Mouse (Mus musculus) heart, embryonic 11.5 days (tissue): ENCODE results near the gene Dync2h1. TPM values are rescaled to one million over a fixed set of nuclear protein-coding genes. Genes with fewer than 3 reads are reported as not detected.
"Not testable (repeated sequence)": the region's sequence is repeated elsewhere in the genome, so short reads cannot be mapped to it uniquely, and the experiment has no call there.

ENCODE experiments used
- ATAC-seq: fragments of 200-750 bp; cut with Nextera tagmentation; replicated peaks from 2 replicates; pipeline ENCODE4 v1.8.0; 2017; ENCODE audit warnings: moderate library complexity; ENCODE audit not compliant: insufficient number of reproducible peaks, low FRiP score, low TSS enrichment
- H3K27ac ChIP-seq: fragments of 300-500 bp; sonication (generic); 2 replicates; pipeline ENCODE4 v1.5.1; 2014; ENCODE audit warnings: mild to moderate bottlenecking, low read depth, low read length
- H3K27me3 ChIP-seq: fragments of 300-500 bp; sonication (generic); 2 replicates; pipeline ENCODE4 v1.6.1; 2014; ENCODE audit warnings: mild to moderate bottlenecking, low read length, mixed read lengths; ENCODE audit not compliant: control insufficient read depth, insufficient read depth
- H3K36me3 ChIP-seq: fragments of 300-500 bp; sonication (generic); 2 replicates; pipeline ENCODE4 v1.6.1; 2014; ENCODE audit warnings: mild to moderate bottlenecking, low read length, moderate library complexity, mixed read lengths; ENCODE audit not compliant: control insufficient read depth, insufficient read depth
- H3K4me1 ChIP-seq: fragments of 300-500 bp; sonication (generic); 2 replicates; pipeline ENCODE4 v1.6.1; 2014; ENCODE audit warnings: low read length; ENCODE audit not compliant: control insufficient read depth, insufficient read depth
- H3K4me2 ChIP-seq: fragments of 300-500 bp; sonication (generic); 2 replicates; pipeline ENCODE4 v1.6.1; 2014; ENCODE audit warnings: mild to moderate bottlenecking, moderate library complexity
- H3K4me3 ChIP-seq: fragments of 300-500 bp; sonication (generic); 2 replicates; pipeline ENCODE4 v1.5.1; 2014; ENCODE audit warnings: low read depth, low read length
- H3K9ac ChIP-seq: fragments of 300-500 bp; sonication (generic); 2 replicates; pipeline ENCODE4 v1.6.1; 2014; ENCODE audit warnings: mild to moderate bottlenecking, low read depth, low read length, moderate library complexity
- H3K9me3 ChIP-seq: fragments of 300-500 bp; sonication (generic); replicated peaks from 2 replicates; pipeline ENCODE4 v1.6.1; 2016; ENCODE audit warnings: low read length; ENCODE audit not compliant: control insufficient read depth
- WGBS: fragments of 180-500 bp; shearing (Covaris S2); extraction: QIAGEN DNeasy Blood & Tissue Kit; methylation state at CpG from one replicate; pipeline ENCODE4 v1.1.7; 2014; ENCODE audit not compliant: insufficient replicate concordance; 5-methylcytosine and 5-hydroxymethylcytosine counted together
- polyA plus RNA-seq: library from polyadenylated mRNA; unstranded; fragments of >200 nt; fragmentation: Nextera tagmentation; extraction: Ambion mirVana; gene quantifications from 2 replicates; pipeline ENCODE4 v1.2.1, GENCODE M21; 2014

The Dync2h1 gene
- 7.1 and 7.5 TPM in 2 replicates for polyA plus RNA-seq

GRCm38 (mm10) chr9:7184172-7184896 is at the start of gene Dync2h1, which contains the start of gene Dcun1d5:
Gene Dync2h1, minus strand, starts transcription at chr9:7184446.
Gene Dcun1d5, plus strand, starts transcription at chr9:7184520.
- H3K4me1 ChIP-seq = peaks cover 2% of the 10 kb centered on the region; the same call in 1 of the 2 replicates
- H3K4me3 ChIP-seq = peak within 1 kb of the TSS; percentile 95
- H3K27ac ChIP-seq = peak within 1 kb of the TSS; percentile 95
- H3K27me3 ChIP-seq = no peaks in the 10 kb centered on the region
- no peaks in the 10 kb centered on the region for H3K9me3 ChIP-seq
- under 1% methylated on average over 62 of the region's 62 CpGs for WGBS
- H3K4me2 ChIP-seq = peak within 1 kb of the TSS; percentile 82
- peak; percentile 99 for ATAC-seq
- no peaks in the 10 kb centered on the region for H3K36me3 ChIP-seq
- peak within 1 kb of the TSS; percentile 90 for H3K9ac ChIP-seq

DNA sequence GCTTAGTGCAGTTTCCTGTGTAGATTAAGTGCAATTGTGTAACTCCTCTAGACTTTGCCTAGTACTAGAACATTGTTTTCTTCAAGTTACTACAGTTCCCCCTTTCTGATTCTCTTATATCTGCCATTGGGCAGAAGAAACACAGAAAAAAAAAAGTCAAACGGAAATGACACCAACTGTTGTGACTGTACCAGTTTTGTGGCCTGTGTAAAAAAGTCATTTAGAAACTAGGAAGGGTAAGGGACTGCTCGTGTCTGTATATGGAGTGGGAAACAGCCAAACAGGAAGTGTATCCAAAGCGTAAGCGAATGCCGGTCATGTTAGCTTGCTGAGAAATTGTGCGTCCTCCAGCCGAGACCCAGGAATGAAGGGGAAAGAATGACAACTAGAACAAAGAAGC is 37.2 kb upstream of the Dync2h1 start:
- no peak for ATAC-seq
- no peaks in the 10 kb centered on the region for H3K9me3 ChIP-seq
- WGBS = 79% methylated on average over 7 of the region's 7 CpGs
- no peak overlapping the region for H3K4me2 ChIP-seq
- no peak overlapping the region for H3K27ac ChIP-seq
- no peak overlapping the region for H3K4me3 ChIP-seq
- no peak overlapping the region for H3K9ac ChIP-seq
- no peaks in the 10 kb centered on the region for H3K4me1 ChIP-seq
- no peaks in the 10 kb centered on the region for H3K27me3 ChIP-seq
- H3K36me3 ChIP-seq = no peaks in the 10 kb centered on the region

GRCm38 (mm10) chr9:7221024-7221423 is 36.8 kb upstream of the Dync2h1 start:
- no peak overlapping the region for H3K9ac ChIP-seq
- H3K27me3 ChIP-seq = no peaks in the 10 kb centered on the region
- H3K36me3 ChIP-seq = no peaks in the 10 kb centered on the region
- ATAC-seq = no peak
- H3K4me2 ChIP-seq = no peak overlapping the region
- H3K4me3 ChIP-seq = no peak overlapping the region
- no peaks in the 10 kb centered on the region for H3K4me1 ChIP-seq
- no peak overlapping the region for H3K27ac ChIP-seq
- no peaks in the 10 kb centered on the region for H3K9me3 ChIP-seq
- WGBS = 84% methylated on average over 5 of the region's 5 CpGs

DNA sequence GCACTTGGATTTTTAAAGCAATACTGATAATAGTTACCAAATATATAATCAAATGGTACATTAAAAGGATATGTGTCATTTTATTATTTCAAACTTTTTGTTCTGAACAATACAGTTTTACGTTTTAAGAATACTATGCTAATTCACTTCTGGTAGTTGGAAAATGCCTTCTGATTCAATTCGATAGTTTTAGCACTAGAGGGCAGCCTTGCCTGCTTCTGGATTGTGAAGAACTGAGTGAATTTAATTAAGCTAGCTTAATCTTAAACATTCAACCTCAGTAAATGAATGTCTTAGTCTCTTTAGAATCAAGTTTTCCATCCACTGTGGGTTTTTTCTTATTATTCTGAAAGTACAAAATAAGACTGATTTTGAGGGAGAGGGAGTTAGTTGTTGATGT is 32.0 kb upstream of the Dync2h1 start:
- 34% methylated on average over 2 of the region's 2 CpGs for WGBS
- ATAC-seq = no peak
- no peak overlapping the region for H3K9ac ChIP-seq
- H3K9me3 ChIP-seq = no peaks in the 10 kb centered on the region
- no peak overlapping the region for H3K4me2 ChIP-seq
- no peak overlapping the region for H3K27ac ChIP-seq
- H3K4me3 ChIP-seq = no peak overlapping the region
- no peaks in the 10 kb centered on the region for H3K4me1 ChIP-seq
- H3K36me3 ChIP-seq = peaks cover 4% of the 10 kb centered on the region; the same call in 1 of the 2 replicates
- no peaks in the 10 kb centered on the region for H3K27me3 ChIP-seq

DNA sequence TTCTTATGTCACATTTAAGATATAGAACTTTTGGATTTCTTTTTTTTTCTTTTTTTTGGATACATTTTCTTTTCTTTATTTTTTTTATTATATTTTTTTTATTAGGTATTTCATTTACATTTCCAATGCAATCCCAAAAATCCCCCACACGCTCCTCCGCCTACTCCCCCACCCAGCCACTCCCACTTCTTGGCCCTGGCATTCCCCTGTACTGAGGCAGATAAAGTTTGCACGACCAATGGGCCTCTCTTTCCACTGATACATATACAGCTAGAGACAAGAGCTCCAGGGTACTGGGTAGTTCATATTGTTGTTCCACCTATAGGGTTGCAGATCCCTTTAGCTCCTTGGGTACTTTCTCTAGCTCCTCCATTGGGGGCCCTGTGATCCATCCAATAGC is 6.4 kb upstream of the Dync2h1 start:
- H3K4me2 ChIP-seq, H3K27ac ChIP-seq, ATAC-seq, H3K27me3 ChIP-seq, H3K9ac ChIP-seq, H3K9me3 ChIP-seq, H3K4me1 ChIP-seq, H3K4me3 ChIP-seq, H3K36me3 ChIP-seq: not testable (repeated sequence)
- WGBS = 88% methylated on average over 3 of the region's 3 CpGs

- peak; percentile 69 for ATAC-seq
- H3K4me1 ChIP-seq = peaks cover 2% of the 10 kb centered on the region; the same call in 1 of the 2 replicates
- H3K36me3 ChIP-seq = no peaks in the 10 kb centered on the region
- H3K9me3 ChIP-seq = no peaks in the 10 kb centered on the region
- under 1% methylated on average over 24 of the region's 31 CpGs for WGBS
- peak overlapping the region; percentile 95 for H3K27ac ChIP-seq
- peak overlapping the region; percentile 82 for H3K4me2 ChIP-seq
- peak overlapping the region; percentile 95 for H3K4me3 ChIP-seq
- no peaks in the 10 kb centered on the region for H3K27me3 ChIP-seq
- peak overlapping the region; percentile 90 for H3K9ac ChIP-seq
Observed at GRCm38 (mm10) chr9:7184897-7185291, 648 bp upstream of the Dync2h1 start.

DNA sequence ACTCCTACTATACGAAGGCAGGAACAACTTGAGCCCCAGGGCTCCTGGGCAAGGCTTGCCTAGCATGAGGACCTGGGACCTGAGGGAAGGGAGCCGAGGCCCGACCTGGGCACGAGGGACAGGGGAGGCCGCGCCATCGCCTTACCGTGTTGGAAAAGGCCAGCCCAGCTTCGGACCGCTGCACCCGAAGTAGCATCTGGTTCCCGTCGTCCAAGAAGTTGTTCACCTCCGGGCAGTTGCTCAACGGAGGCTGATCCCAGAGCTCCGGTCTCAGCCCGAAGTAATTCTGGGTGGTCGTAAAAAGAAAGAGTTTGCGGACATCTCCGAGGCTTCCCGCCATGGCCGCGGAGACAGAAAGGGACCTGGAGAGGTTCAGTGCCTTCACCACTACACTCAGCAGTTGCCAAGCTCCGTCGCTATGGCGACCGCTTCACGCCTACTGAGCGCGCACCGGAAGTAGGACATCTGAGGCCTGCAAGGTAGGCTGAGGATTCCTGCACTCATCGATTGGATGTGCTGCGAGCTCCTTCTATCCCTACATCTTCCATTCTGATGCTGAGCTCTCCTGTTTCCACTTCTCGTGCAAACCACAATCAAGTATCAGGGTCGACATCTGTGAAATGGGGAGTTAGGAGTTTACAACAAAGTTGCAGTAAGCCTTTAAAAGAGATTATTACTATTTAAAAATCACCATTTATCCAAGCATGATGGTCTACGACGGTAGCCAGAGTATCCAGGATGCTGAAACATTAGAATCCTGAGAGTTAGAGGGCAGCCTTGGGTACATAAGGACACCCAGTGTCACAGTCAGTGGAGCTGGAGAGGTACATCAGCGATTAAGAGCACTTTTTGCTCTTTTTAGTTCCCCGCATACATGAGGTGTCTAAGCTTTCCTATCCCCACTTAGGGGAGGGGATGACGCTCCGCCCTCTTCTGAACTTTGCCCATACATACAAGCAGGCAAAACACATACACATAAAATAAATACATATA is 7.3 kb downstream of the Dync2h1 start:
- Histone ChIP-seq H3K4me1 (peaks cover 3% of the 10 kb centered on the region; the same call in 1 of the 2 replicates), H3K4me2 (peak overlapping the region; percentile 87), H3K27me3 (no peaks in the 10 kb centered on the region), H3K4me3 (peak overlapping the region; percentile 62), H3K9me3 (no peaks in the 10 kb centered on the region), H3K9ac (peak overlapping the region; percentile 69), H3K27ac (no peak overlapping the region), H3K36me3 (no peaks in the 10 kb centered on the region)
- 10% methylated on average over 41 of the region's 41 CpGs for WGBS
- peak; percentile 93 for ATAC-seq

DNA sequence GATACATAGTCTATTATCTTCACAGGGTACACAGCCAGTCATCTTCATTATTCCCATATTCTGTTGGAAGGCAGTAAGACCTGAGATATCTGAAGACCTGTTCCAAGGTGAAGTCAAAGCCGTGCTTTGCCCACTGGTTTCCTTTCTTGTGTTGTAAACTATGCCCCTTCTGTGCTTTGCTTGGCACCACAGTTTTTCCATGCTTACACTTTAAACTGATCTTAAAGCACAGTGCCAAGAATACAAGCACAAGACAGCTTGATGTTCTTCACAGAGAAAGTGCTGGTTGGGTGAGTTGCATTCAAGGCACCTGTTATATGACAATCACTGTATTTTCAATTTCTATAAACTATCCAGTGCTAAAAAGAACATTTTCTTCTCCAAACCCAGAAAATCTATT is 10.5 kb downstream of the Dync2h1 start:
- Histone ChIP-seq H3K27ac (no peak overlapping the region), H3K4me1 (peaks cover 3% of the 10 kb centered on the region; the same call in 1 of the 2 replicates), H3K27me3 (no peaks in the 10 kb centered on the region), H3K36me3 (no peaks in the 10 kb centered on the region), H3K4me2 (no peak overlapping the region), H3K4me3 (no peak overlapping the region), H3K9ac (no peak overlapping the region), H3K9me3 (no peaks in the 10 kb centered on the region)
- ATAC-seq = no peak
- 90% methylated on average over 1 of the region's 1 CpGs for WGBS
